Mouse (Mus musculus) ES-E14 (cell line): ENCODE results near the gene Rhob. TPM values are rescaled to one million over a fixed set of nuclear protein-coding genes. Genes with fewer than 3 reads are reported as not detected.
A peak's percentile ranks its signal among the peaks of the same experiment; 100 is the strongest.

Experiments
- DNase-seq: peaks from one replicate; pipeline ENCODE4 v3.0.0-alpha.2; 2013; ENCODE audit warnings: low read depth, low spot score
- H3K27ac ChIP-seq: 2 replicates; pipeline ENCODE4 v1.5.1; 2012; ENCODE audit warnings: low read depth, mild to moderate bottlenecking, low read length, moderate library complexity, mixed read lengths; ENCODE audit not compliant: poor library complexity, insufficient read depth, severe bottlenecking
- H3K36me3 ChIP-seq: 2 replicates; pipeline ENCODE4 v1.6.1; 2012; ENCODE audit warnings: mild to moderate bottlenecking, low read length, moderate library complexity, mixed read lengths; ENCODE audit not compliant: control insufficient read depth, poor library complexity, insufficient read depth, severe bottlenecking
- H3K4me1 ChIP-seq, 2 experiments: fragments of 150-350 bp in 1 of 2; sonication (generic) in 1 of 2; 2 replicates each; pipeline ENCODE4 v1.6.1; 2012; ENCODE audit warnings: low read length in 2 of 2, mild to moderate bottlenecking in 1 of 2, mixed read lengths in 1 of 2; ENCODE audit not compliant: control insufficient read depth in 2 of 2, insufficient read depth in 2 of 2, poor library complexity in 1 of 2
- H3K4me3 ChIP-seq, 2 experiments: fragments of 150-350 bp in 1 of 2; sonication (generic) in 1 of 2; 2 replicates each; pipeline ENCODE4 v1.5.1; 2012; ENCODE audit warnings: low read length in 2 of 2, low read depth in 1 of 2, mild to moderate bottlenecking in 1 of 2, mixed read lengths in 1 of 2; ENCODE audit not compliant: insufficient read depth in 1 of 2, poor library complexity in 1 of 2, severe bottlenecking in 1 of 2
- H3K9ac ChIP-seq: 2 replicates; pipeline ENCODE4 v1.6.1; 2012; ENCODE audit warnings: low read depth, mild to moderate bottlenecking, low read length, mixed read lengths; ENCODE audit not compliant: poor library complexity, insufficient read depth, severe bottlenecking
- H3K9me3 ChIP-seq: fragments of 150-350 bp; sonication (generic); 2 replicates; pipeline ENCODE4 v1.6.1; 2012; ENCODE audit warnings: low read depth, mild to moderate bottlenecking, low read length; ENCODE audit not compliant: control insufficient read depth, insufficient read depth
- CHD2 ChIP-seq: IDR thresholded peaks from 2 replicates; pipeline ENCODE4 v1.6.1; 2014; ENCODE audit warnings: mild to moderate bottlenecking, low read depth, low read length, inconsistent platforms
- HCFC1 ChIP-seq: IDR thresholded peaks from 2 replicates; pipeline ENCODE4 v1.6.1; 2012; ENCODE audit warnings: low read length, inconsistent platforms, borderline replicate concordance; ENCODE audit not compliant: insufficient read depth
- MAFK ChIP-seq: IDR thresholded peaks from 2 replicates; pipeline ENCODE4 v1.6.1; 2014; ENCODE audit warnings: mild to moderate bottlenecking, low read depth, low read length, inconsistent platforms; ENCODE audit not compliant: insufficient read depth
- ZC3H11A ChIP-seq: IDR thresholded peaks from 2 replicates; pipeline ENCODE4 v1.6.1; 2012; ENCODE audit warnings: low read depth, mild to moderate bottlenecking, inconsistent platforms, low read length, borderline replicate concordance
- ZNF384 ChIP-seq: IDR thresholded peaks from 2 replicates; pipeline ENCODE4 v1.6.1; 2012; ENCODE audit warnings: low read depth, low read length, inconsistent platforms
- in situ Hi-C, 2 experiments: fragments of 600-800 bp; cut with MboI; formaldehyde crosslinking; loops; one replicate each; pipeline ENCODE4 v1.15.1; 2025; ENCODE audit warnings: low sequenced_read_pairs in 2 of 2, inconsistent platforms in 1 of 2; ENCODE audit not compliant: unreplicated experiment in 2 of 2
- total RNA-seq: library from RNA; depleted of rRNA; stranded (reverse); fragments of 300-350 nt; gene quantifications from 2 replicates; pipeline ENCODE4 v1.2.3, GENCODE M21; 2012

Rhob gene
- total RNA-seq, 1 experiment, result 43.6 TPM

DNA sequence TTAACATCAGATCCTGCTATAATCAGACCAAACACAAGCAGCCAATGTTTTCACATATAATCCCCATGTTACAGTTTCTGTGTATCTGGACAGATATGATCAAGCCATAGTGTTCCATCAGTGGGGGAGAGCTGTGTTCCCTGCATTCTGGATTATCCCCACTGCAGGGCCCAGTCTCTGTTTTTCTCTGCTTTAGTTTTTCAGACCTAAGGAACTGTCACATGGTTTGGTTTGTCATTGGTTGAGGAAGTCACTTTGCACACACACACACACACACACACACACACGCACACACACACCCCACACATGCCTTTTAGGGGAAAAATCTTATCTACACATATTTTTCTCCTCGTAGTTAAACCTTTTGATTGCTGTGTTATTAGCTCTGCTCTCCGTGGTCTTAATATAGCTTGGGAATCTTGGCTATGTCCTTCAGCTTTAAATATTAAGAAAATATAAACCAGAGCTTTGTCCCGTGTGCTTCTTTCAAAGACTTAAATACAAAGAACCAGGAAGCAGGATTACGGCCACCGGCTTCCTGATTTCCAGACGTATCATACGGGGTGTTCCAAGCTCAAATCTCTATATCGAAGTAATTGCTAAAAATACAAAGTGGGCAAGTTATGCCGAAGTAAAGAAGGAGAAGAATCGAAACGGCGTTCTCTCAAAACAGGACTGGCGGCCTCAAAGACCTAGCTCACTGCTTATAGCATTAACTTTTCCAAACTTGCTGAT is 1.9 kb upstream of the Rhob start:
- TF ChIP-seq ZC3H11A (no peak), HCFC1 (no peak), ZNF384 (no peak), MAFK (no peak)
- Histone ChIP-seq H3K9me3 (no peaks in the 10 kb centered on the region), H3K27ac (no peak overlapping the region), H3K9ac (no peak overlapping the region), H3K4me1 (peaks cover 0 to 10% of the 10 kb centered on the region in 2 experiments; a peak in 2 of 4 replicates), H3K36me3 (no peaks in the 10 kb centered on the region), H3K4me3 (no peak overlapping the region)
- in situ Hi-C loops, result loop anchor here in 1 of 2 experiments (5.0 kb wide), 1 partner anchor 179 kb away; no protein-coding TSS in a partner anchor
- DNase-seq, result no peak

DNA sequence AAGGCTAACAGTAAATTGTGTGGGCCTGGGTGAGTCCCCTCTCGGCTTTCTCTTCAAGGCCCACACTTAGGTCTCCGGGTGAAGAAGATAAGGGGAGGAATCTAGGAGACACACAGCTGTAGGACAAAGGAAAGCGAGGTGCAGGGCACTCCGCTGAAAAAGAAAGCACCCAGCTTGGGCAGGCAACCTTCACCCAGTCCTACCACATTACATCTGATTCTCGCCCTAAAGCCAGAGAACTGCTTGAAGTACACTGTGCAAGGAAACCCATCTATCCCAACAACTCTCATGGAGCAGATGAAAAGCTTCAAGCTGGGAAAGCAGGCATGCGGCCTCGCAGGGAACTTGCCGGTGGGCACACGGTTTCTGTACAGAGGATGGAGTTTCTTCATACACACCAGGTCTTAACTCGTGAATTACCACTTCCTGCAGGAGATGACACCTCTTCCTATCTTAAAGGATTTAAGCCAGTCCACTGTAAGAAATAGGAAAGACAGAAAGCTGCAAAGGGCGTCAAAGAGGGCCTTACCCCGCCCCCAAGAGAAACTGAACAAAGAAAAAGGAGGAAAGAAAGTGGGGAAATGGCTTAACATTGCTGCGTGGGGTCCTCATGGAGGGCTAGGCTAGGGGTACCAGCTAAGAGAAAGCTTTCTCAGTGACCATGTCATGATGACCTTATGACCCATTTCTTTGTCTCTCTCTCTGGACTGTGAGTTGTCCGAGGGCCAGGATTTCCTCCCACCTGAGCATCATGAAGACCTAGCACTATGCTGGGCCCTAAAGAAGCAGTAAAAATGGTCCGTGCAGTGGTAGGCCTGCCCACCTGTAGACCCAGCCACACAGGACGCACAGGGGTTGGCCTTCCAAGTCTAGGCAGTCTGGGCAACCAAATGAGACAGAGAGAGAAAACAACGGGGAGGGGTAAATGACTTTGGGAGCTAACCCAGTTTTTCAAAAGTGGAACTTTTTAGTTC is 1.1 kb upstream of the Rhob start:
- peak overlapping the region; percentile 80; the same call in 1 of the 2 replicates for H3K9ac ChIP-seq
- DNase-seq, result no peak
- H3K9me3 ChIP-seq, result no peaks in the 10 kb centered on the region
- no peak overlapping the region for H3K27ac ChIP-seq
- TF ChIP-seq MAFK (no peak), HCFC1 (no peak), CHD2 (no peak), ZC3H11A (no peak), ZNF384 (no peak)
- in situ Hi-C loops, result loop anchor here in 1 of 2 experiments (5.0 kb wide), 1 partner anchor 179 kb away; no protein-coding TSS in a partner anchor
- H3K4me3 ChIP-seq, result peak overlapping the region; percentile 70 to 92
- H3K4me1 ChIP-seq, result peaks cover 0 to 14% of the 10 kb centered on the region in 2 experiments; a peak in 2 of 4 replicates
- H3K36me3 ChIP-seq, result no peaks in the 10 kb centered on the region

DNA sequence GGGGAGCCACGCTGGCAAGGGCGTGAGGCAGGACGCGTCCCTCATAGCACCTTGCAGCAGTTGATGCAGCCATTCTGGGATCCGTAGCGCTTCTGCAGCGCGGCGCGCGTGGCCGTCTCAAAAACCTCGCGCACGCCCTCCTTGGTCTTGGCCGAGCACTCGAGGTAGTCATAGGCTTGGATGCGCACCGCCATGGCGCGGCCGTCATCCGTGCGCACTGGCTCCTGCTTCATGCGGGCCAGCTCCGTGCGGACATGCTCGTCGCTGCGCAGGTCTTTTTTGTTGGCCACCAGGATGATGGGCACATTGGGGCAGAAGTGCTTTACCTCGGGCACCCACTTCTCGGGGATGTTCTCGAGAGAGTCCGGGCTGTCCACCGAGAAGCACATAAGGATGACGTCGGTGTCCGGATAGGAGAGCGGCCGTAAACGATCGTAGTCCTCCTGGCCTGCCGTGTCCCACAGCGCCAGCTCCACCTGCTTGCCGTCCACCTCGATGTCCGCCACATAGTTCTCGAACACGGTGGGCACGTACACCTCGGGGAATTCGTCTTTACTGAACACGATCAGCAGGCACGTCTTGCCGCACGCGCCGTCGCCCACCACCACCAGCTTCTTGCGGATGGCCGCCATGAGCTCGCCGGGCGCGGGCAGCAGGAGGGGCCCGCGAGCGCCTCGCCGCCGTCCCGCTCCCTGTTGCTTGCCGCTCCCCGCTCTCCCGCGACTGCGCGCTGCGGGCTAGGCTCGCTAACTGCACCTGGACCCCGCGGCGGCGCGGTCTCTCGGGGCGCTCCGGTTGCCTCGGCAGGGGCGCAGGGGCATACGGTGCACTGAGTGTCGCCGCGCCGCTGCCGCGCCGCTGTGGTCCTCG is 573 bp downstream of the Rhob start:
- TF ChIP-seq CHD2 (peak; percentile 83; the same call in 1 of the 2 replicates), HCFC1 (no peak)
- Histone ChIP-seq H3K36me3 (no peaks in the 10 kb centered on the region), H3K9me3 (no peaks in the 10 kb centered on the region), H3K4me3 (peak overlapping the region; percentile 87 to 92), H3K27ac (peak overlapping the region; percentile 50; the same call in 1 of the 2 replicates), H3K4me1 (peaks cover 0 to 14% of the 10 kb centered on the region in 2 experiments; a peak in 2 of 4 replicates), H3K9ac (peak overlapping the region; percentile 92)
- in situ Hi-C loops, result no loop called here
- no peak for DNase-seq

DNA sequence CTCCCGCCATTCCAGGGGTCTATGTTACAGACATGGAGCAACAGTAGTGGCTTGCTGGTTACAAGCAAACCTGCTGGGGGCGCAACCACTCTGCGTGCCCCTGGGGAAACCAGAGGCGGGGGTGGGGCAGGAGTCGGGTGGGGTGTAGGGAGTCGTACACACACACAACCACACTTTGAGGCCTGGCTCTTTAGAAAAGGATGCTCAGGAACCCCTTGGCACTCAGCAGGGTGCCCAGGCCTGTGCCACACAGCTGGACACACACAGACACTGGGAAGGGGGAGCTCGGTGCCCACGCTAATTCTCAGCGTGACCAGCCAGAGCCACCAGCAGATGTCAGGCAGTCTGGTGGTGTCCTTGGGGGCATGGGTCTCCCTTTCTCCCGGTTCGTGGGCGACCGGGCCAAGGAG is 1.2 kb downstream of the Rhob start:
- in situ Hi-C loops, result no loop called here
- Histone ChIP-seq H3K9ac (peak overlapping the region; percentile 92), H3K27ac (no peak overlapping the region), H3K4me1 (peaks cover 0 to 14% of the 10 kb centered on the region in 2 experiments; a peak in 2 of 4 replicates), H3K4me3 (peak overlapping the region; percentile 87 to 92), H3K36me3 (no peaks in the 10 kb centered on the region), H3K9me3 (no peaks in the 10 kb centered on the region)
- no peak for TF ChIP-seq ZNF384
- TF ChIP-seq HCFC1, result no peak
- no peak for TF ChIP-seq ZC3H11A
- TF ChIP-seq CHD2, result no peak
- no peak for TF ChIP-seq MAFK
- no peak for DNase-seq
